Mouse (Mus musculus) CH12.LX (cell line): ENCODE data around the gene Gpat3.
A peak's percentile ranks its signal among the peaks of the same experiment; 100 is the strongest.

Source experiments
- CHD2 ChIP-seq: IDR thresholded peaks from 2 replicates; pipeline ENCODE4 v1.6.1; 2011; ENCODE audit warnings: low read length, improper control_type of control experiment
- CTCF ChIP-seq, 2 experiments: IDR thresholded peaks in 1 of 2; conservative IDR thresholded peaks in 1 of 2; 2 replicates each; pipeline ENCODE4 v1.5.1; 2011 to 2012; ENCODE audit warnings: low read depth in 2 of 2, low read length in 2 of 2, improper control_type of control experiment in 1 of 2, inconsistent platforms in 1 of 2, mild to moderate bottlenecking in 1 of 2, moderate library complexity in 1 of 2
- ELF1 ChIP-seq: IDR thresholded peaks from 2 replicates; pipeline ENCODE4 v1.6.1; 2014; ENCODE audit warnings: low read depth, mild to moderate bottlenecking, inconsistent platforms, low read length, improper control_type of control experiment
- JUND ChIP-seq: conservative IDR thresholded peaks from 2 replicates; pipeline ENCODE4 v1.6.1; 2011; ENCODE audit warnings: low read depth, low read length, improper control_type of control experiment
- KAT2A ChIP-seq: IDR thresholded peaks from 2 replicates; pipeline ENCODE4 v1.6.1; 2012; ENCODE audit warnings: low read length, improper control_type of control experiment, inconsistent platforms; ENCODE audit not compliant: insufficient replicate concordance
- POLR2A ChIP-seq: IDR thresholded peaks from 2 replicates; pipeline ENCODE4 v1.6.1; 2011; ENCODE audit warnings: low read depth, mild to moderate bottlenecking, improper control_type of control experiment, low read length
- RAD21 ChIP-seq: IDR thresholded peaks from 2 replicates; pipeline ENCODE4 v1.6.1; 2011; ENCODE audit warnings: low read depth, mild to moderate bottlenecking, low read length, improper control_type of control experiment, moderate library complexity
- ZMIZ1 ChIP-seq: IDR thresholded peaks from 2 replicates; pipeline ENCODE4 v1.6.1; 2012; ENCODE audit warnings: low read depth, mild to moderate bottlenecking, inconsistent platforms, low read length, improper control_type of control experiment

DNA sequence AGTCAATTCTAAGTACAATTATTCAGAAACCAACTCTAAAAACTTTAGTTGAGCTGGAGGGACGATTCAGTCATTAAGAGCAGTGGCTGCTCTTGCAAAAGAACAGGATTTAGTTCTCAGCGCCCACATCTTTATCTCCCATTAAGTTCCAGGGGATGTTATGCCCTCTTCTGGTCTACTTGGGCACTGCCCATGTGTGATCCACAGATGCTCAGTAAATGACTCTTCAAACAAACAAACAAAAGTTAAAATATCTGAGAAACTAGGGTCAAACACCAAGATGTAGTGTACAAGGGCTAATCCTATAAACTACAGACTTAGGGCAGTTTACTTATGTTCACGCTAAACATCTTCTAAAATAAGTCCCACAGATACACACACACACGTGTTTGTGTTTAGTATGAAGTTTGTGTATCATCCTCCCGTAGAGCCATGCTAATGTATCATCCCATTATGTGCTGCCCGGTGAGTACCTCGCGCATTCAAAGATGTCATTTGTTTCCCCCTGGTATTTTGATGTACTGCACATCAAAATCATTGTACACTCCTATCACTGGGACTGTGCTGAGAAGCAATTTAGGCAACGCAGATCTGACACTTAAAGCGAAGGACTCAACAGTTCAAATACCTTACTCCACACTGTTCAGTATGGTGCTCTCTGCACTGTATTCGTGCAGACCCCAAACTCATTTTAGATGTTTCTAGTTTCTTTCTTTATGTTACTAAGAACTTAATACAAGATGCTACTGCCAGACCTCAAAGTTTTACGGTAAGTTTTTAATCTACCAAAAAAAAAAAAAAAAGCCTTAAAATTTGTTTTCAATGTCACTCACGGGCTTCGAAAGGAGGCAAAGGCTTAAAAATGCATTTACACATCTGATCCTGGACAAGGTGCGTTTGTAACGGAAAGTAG is 25.7 kb upstream of the Gpat3 start:
- peak; percentile 12 to 47; a peak in 2 of 4 replicates for TF ChIP-seq CTCF (conservative IDR thresholded peaks at IDR 0.05 in 1 of 2, IDR thresholded peaks at IDR 0.05 in 1 of 2; ENCODE audit: low read depth in 2 of 2, low read length in 2 of 2)
- no peak for TF ChIP-seq POLR2A
- no peak; the same call in none of the 2 replicates for TF ChIP-seq RAD21
- no peak for TF ChIP-seq ZMIZ1
- TF ChIP-seq CHD2: no peak
- TF ChIP-seq ELF1: no peak
- no peak for TF ChIP-seq KAT2A
- no peak for TF ChIP-seq JUND
